Mouse (Mus musculus) spleen, adult 2 months (tissue): ENCODE measurements around the gene Slc31a1.

Experiments used
- CTCF ChIP-seq: fragments of 200-500 bp; IDR thresholded peaks from 2 replicates; pipeline ENCODE4 v1.5.1; 2011; ENCODE audit warnings: mild to moderate bottlenecking, inconsistent platforms; ENCODE audit not compliant: insufficient read depth, insufficient read length, insufficient replicate concordance; ENCODE audit errors: extremely low read depth
- POLR2A ChIP-seq: fragments of 200-500 bp; IDR thresholded peaks from 2 replicates; pipeline ENCODE4 v1.6.1; 2011; ENCODE audit warnings: low read depth, low read length, inconsistent platforms

- TF ChIP-seq CTCF (no peak), POLR2A (no peak)
Measured at GRCm38 (mm10) chr4:62398956-62399355, 38.4 kb downstream of the Slc31a1 start.
